Mouse (Mus musculus): ENCODE measurements around the gene Gm9117. TPM values are rescaled to one million over a fixed set of nuclear protein-coding genes. Genes with fewer than 3 reads are reported as not detected.
"Not testable (repeated sequence)": the region's sequence is repeated elsewhere in the genome, so short reads cannot be mapped to it uniquely, and the experiment has no call there.

Gm9117 gene
- not detected for total RNA-seq (2018; cell fraction: chromatin; rRNA removed)
- not detected for total RNA-seq (2018; cell fraction: cytosol; rRNA removed)
- total RNA-seq (2018; cell fraction: nucleus; rRNA removed): not detected
- polyA plus RNA-seq (2018): not detected in 3 replicates

GRCm38 (mm10) chr3:93943443-93943842 lies at the start of gene Gm9117:
TSS of gene Gm9117 (minus strand) at chr3:93943543.
- not testable (repeated sequence) for H3K79me2 ChIP-seq (ENCODE audit: inconsistent target); H3K27ac ChIP-seq; H3K4me3 ChIP-seq (ENCODE audit: inconsistent target); H3K36me3 ChIP-seq (ENCODE audit: inconsistent target)
- 100% methylated on average over 1 of the region's 4 CpGs for WGBS (ENCODE audit: missing documents)

GRCm38 (mm10) chr3:93968938-93969337 lies 25.6 kb upstream of the Gm9117 start:
- WGBS (ENCODE audit: missing documents): no CpG with 5 or more reads among the region's 6 CpGs
- H3K4me3 ChIP-seq (ENCODE audit: inconsistent target); H3K79me2 ChIP-seq (ENCODE audit: inconsistent target); H3K36me3 ChIP-seq (ENCODE audit: inconsistent target); H3K27ac ChIP-seq: not testable (repeated sequence)

GRCm38 (mm10) chr3:93961214-93961613 lies 17.9 kb upstream of the Gm9117 start, which contains the start of gene Tdpoz5:
TSS of gene Tdpoz5 (minus strand) at chr3:93961314.
- H3K27ac ChIP-seq; H3K4me3 ChIP-seq (ENCODE audit: inconsistent target); H3K36me3 ChIP-seq (ENCODE audit: inconsistent target); H3K79me2 ChIP-seq (ENCODE audit: inconsistent target): not testable (repeated sequence)
- WGBS (ENCODE audit: missing documents): no CpG with 5 or more reads among the region's 4 CpGs

GRCm38 (mm10) chr3:93938386-93938785 lies 5.0 kb downstream of the Gm9117 start:
- H3K27ac ChIP-seq; H3K4me3 ChIP-seq (ENCODE audit: inconsistent target); H3K36me3 ChIP-seq (ENCODE audit: inconsistent target); H3K79me2 ChIP-seq (ENCODE audit: inconsistent target): not testable (repeated sequence)
- WGBS (ENCODE audit: missing documents): no CpG with 5 or more reads among the region's 3 CpGs

Other genes with a start within 250 kb of the Gm9117 start
- not detected in 3 replicates for gene Gm5773, start 170.5 kb downstream of the Gm9117 start, polyA plus RNA-seq (2018)
- not detected in 3 replicates for gene Tdpoz4, start 147.1 kb downstream of the Gm9117 start, polyA plus RNA-seq (2018)
- gene Tdpoz3, start 117.5 kb downstream of the Gm9117 start, polyA plus RNA-seq (2018): not detected in 3 replicates
- not detected in 3 replicates for gene Tdpoz5, start 17.8 kb upstream of the Gm9117 start, polyA plus RNA-seq (2018)
- not detected in 3 replicates for gene Gm9125, start 111.3 kb upstream of the Gm9117 start, polyA plus RNA-seq (2018)
- not detected in 3 replicates for gene Gm10697, start 129.1 kb upstream of the Gm9117 start, polyA plus RNA-seq (2018)
- gene Gm10696, start 234.7 kb upstream of the Gm9117 start, polyA plus RNA-seq (2018): not detected in 3 replicates

Measured in macrophage (primary cell).